Mouse (Mus musculus): Measurements from ENCODE around the gene Icosl. TPM values are rescaled to one million over a fixed set of nuclear protein-coding genes. Genes with fewer than 3 reads are reported as not detected.

Gene Icosl
- 14.3 TPM for polyA plus RNA-seq (2014; fragmentation: Illumina TruSeq; extraction: RNeasy Lipid Tissue Mini Kit (QIAGEN cat#74804))

GRCm38 (mm10) chr10:78069101-78070011 lies at the start of gene Icosl:
Icosl (plus strand) TSS chr10:78069302.

GRCm38 (mm10) chr10:78041647-78042046 lies 27.5 kb upstream of the Icosl start, which contains the start of gene Dnmt3l:
Dnmt3l (plus strand) TSS chr10:78041947.

DNA sequence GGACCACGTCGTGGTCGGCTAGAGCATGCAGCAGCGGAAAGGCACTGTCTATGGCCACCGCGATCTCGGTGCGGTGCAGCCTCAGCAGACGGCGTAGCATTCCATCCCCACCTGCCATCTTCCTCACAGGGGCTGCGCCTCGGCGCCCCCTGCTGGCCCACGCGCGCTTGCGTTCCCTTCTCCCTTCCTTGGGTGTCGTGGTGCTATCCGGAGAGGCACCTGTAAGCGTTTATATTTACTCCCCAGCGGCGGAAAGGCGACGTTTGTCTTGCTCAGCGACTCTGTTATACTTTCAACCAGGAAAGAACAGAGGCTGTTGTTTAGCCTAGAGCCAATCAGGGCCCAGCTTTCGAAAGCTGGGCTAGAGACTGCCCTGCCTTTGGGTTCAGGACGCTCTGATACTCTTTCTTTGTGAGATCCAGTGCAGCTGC lies 25.7 kb upstream of the Icosl start, which contains the start of gene Aire:
Gene Aire (minus strand): TSS at position 205 of the 431 bp plus-strand sequence.

Other genes with a start within 250 kb of the Icosl start
- not detected for gene Krtap10-4, start 242.2 kb upstream of the Icosl start, polyA plus RNA-seq (2014; fragmentation: Illumina TruSeq; extraction: RNeasy Lipid Tissue Mini Kit (QIAGEN cat#74804))
- gene Krtap10-10, start 233.4 kb upstream of the Icosl start, polyA plus RNA-seq (2014; fragmentation: Illumina TruSeq; extraction: RNeasy Lipid Tissue Mini Kit (QIAGEN cat#74804)): not detected
- not detected for gene Gm36176, start 222.5 kb upstream of the Icosl start, polyA plus RNA-seq (2014; fragmentation: Illumina TruSeq; extraction: RNeasy Lipid Tissue Mini Kit (QIAGEN cat#74804))
- not detected for gene Gm10318, start 216.4 kb upstream of the Icosl start, polyA plus RNA-seq (2014; fragmentation: Illumina TruSeq; extraction: RNeasy Lipid Tissue Mini Kit (QIAGEN cat#74804))
- not detected for gene Gm3285, start 207.3 kb upstream of the Icosl start, polyA plus RNA-seq (2014; fragmentation: Illumina TruSeq; extraction: RNeasy Lipid Tissue Mini Kit (QIAGEN cat#74804))
- 0.71 TPM for gene Lrrc3, start 166.8 kb upstream of the Icosl start, polyA plus RNA-seq (2014; fragmentation: Illumina TruSeq; extraction: RNeasy Lipid Tissue Mini Kit (QIAGEN cat#74804))
- not detected for gene Trpm2, start 98.7 kb upstream of the Icosl start, polyA plus RNA-seq (2014; fragmentation: Illumina TruSeq; extraction: RNeasy Lipid Tissue Mini Kit (QIAGEN cat#74804))
- 1.4 TPM for gene 1810043G02Rik, start 90.8 kb upstream of the Icosl start, polyA plus RNA-seq (2014; fragmentation: Illumina TruSeq; extraction: RNeasy Lipid Tissue Mini Kit (QIAGEN cat#74804))
- 1.7 TPM for gene Pfkl, start 59.2 kb upstream of the Icosl start, polyA plus RNA-seq (2014; fragmentation: Illumina TruSeq; extraction: RNeasy Lipid Tissue Mini Kit (QIAGEN cat#74804))
- gene Dnmt3l, start 27.4 kb upstream of the Icosl start, polyA plus RNA-seq (2014; fragmentation: Illumina TruSeq; extraction: RNeasy Lipid Tissue Mini Kit (QIAGEN cat#74804)): 0.91 TPM
- gene Aire, start 25.7 kb upstream of the Icosl start, polyA plus RNA-seq (2014; fragmentation: Illumina TruSeq; extraction: RNeasy Lipid Tissue Mini Kit (QIAGEN cat#74804)): not detected
- gene D10Jhu81e, start 100.5 kb downstream of the Icosl start, polyA plus RNA-seq (2014; fragmentation: Illumina TruSeq; extraction: RNeasy Lipid Tissue Mini Kit (QIAGEN cat#74804)): 21.2 TPM
- 6.0 TPM for gene Pwp2, start 115.8 kb downstream of the Icosl start, polyA plus RNA-seq (2014; fragmentation: Illumina TruSeq; extraction: RNeasy Lipid Tissue Mini Kit (QIAGEN cat#74804))
- gene Trappc10, start 175.3 kb downstream of the Icosl start, polyA plus RNA-seq (2014; fragmentation: Illumina TruSeq; extraction: RNeasy Lipid Tissue Mini Kit (QIAGEN cat#74804)): 10.7 TPM

All from ovary, adult 10 weeks (tissue).